Mouse (Mus musculus) c-Kit-positive CD71-negative TER-119-negative erythroid progenitor cells, embryonic 14.5 days (primary cell): ENCODE results near the gene Csrnp3.

Experiments used
- DNase-seq: peaks from one replicate; pipeline ENCODE4 v3.0.0-alpha.2; 2013; ENCODE audit warnings: low read depth

The Csrnp3 gene

GRCm38 (mm10) chr2:66023419-66023818 is 177.9 kb downstream of the Csrnp3 start:
- no peak for DNase-seq

DNA sequence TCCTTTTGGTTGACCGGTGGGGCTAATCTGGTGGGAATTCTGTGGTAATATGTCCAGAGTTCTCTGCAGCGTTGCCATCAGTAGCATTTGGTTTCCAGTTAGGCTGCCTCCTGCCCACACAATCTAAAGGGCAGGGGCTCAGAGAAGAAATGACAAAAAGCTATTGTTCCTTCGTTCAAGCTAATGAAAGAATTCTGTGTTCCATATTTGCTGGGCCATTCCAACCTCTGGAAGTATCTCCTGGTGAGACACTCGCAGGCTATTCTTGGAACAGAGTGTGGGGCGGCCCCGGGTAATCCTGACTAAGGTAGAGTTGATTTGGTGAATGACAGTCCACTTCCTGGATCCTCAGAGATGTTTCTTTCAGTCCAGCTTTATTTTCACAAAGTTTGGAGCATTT is 179.3 kb downstream of the Csrnp3 start:
- DNase-seq: no peak

GRCm38 (mm10) chr2:66028812-66029211 is 183.2 kb downstream of the Csrnp3 start:
- DNase-seq: no peak

DNA sequence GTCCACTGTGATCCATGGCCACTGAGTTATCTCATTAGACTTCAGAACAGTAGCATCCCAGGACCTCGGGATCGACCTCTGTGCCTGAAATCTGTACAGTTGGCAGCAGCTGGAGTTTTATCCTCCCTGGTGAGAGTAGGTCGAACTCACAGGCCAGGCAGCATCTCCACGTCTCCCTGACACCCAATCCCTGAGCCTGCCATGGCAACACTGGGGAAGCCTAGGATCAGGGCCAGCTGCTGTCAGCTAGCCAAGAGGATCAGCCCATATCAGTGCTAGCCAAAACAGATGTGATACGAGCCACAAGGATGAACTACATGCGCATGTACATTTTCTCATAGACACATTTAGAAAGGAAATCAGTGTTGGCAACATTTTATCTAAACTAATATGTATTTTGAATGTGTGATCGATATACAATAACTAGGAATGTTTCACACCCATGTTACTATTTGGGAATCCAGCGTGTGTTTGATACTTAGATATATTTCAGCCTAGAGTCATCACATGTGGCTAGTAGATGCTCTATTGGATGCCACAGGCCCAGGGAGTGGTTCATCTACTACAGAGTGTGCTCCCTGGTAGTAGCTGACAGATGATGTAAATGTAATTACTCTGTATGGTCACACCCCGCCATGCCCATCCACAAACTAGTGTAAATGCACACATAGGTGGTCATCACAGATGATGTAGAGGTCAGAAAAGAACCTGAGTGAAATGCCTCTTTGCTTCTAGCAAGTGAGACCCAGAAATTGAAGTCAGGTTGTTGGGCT is 189.5 kb downstream of the Csrnp3 start:
- DNase-seq: no peak

DNA sequence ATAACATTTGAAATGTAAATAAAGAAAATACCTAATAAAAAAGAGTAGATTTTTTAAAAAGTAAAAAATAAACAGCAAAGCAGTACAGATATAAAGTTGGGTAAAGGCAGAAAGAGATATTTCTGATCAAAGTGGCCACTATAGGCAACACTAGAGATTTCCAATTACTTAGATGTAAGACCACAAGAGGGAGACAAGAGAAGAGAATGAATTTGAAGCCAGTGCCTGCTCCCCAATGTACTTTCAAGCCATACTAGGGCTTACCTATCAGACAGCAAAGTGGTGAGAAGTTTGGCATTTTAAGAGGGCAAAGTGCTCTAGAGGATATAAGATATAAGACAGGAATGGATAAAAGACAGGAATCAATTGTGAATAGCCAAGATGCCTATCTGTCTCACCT is 195.0 kb downstream of the Csrnp3 start:
- DNase-seq: no peak

DNA sequence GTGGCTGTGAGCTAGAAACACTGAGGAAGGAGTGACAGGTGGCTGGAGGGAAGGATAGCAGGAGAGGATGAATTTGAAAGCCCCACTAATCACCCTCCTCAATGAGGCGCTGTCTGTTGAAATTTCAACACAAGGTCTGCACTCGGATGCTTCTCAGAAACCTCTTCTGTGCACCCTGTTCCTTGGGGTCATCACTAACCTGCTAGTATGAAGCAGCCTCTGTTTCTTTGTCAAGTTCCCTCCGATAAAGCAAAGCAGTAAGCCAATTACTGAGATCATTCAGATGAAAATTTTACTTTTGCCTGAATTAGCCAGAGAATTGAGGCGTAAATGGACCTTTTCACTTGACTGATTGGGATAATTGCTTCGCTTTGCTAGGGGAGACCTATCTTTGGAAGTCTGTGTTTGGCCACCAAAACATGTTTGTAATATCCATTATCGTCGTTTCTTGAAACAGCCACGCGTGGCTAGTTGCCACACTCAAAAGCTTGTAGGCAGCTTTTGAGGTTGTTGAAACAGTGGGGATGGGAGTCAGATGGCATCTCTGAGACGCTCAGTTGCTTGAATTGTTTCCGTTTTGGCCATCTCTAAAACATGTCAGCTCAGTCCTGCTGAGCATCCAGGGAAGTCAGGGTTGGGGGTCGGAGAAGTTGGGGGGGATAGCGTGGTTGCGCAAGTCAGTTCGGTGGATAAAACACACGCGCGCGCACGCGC is 195.8 kb downstream of the Csrnp3 start:
- no peak for DNase-seq

- DNase-seq: no peak
These were observed 196.4 kb downstream of the Csrnp3 start for GRCm38 (mm10) chr2:66041917-66042419.

GRCm38 (mm10) chr2:66043441-66044404 is 198.2 kb downstream of the Csrnp3 start:
- DNase-seq: no peak

DNA sequence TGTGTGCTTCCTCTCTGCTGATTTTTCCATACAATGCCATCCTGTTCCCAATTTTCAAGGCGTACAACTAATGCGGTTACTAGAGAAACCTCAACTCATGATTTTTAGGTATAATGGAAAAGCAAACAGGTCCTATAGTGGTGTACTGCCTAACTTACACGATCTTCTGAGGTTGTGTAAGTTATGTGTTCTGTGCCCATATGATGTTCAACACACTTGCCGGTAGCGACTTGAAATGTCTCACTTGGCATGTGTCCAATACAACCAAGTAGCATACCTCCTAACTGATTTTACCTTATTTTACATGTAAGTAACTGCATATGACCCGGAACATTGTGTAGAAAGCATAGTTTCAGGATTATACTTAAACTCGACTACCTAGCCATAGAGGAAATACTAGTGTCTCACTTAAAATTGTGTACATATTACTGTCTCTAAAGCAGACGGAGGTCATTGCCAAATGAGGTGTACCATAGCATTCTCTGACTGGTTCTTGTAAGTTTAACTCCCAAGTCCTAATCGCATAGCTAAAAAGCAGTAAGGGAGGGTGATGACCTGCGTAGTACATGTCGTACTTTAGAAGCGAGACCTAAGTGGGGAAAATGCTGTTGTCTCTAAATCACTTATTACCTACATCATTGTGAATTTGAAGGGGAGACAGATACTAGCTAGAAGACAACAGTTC is 199.0 kb downstream of the Csrnp3 start:
- DNase-seq: no peak

- no peak for DNase-seq
These were observed 217.7 kb downstream of the Csrnp3 start for GRCm38 (mm10) chr2:66063291-66063690.

- no peak for DNase-seq
These were observed 223.9 kb downstream of the Csrnp3 start for GRCm38 (mm10) chr2:66069454-66069853.

DNA sequence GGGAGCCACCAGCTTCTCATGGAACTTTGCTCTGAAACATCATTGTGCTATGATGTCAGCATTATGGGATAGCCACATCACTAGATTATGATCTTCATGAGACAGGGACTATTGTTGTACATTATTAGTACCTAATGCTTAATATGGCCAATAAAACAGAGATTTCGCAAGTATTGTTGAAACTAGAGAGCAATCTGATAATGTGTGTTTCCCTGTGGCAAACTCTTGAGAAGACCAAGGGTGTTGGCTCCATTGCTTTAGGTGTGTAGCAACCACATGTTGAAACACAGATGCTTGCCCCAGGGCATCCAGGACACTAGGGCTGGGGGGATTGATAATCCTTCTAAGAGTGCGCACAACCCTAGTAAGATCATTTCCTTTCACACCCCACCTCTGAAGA is 235.2 kb downstream of the Csrnp3 start:
- no peak for DNase-seq
